Mouse (Mus musculus) T-helper 17 cell (primary cell): ENCODE measurements at regions not wholly inside any gene's neighbourhood (a gene's known extent, or its start where the extent isn't known, plus 50 kb on each side); places are given as distances from the start of the nearest gene placed in this dataset.

Source experiments
- in situ Hi-C, 2 experiments: fragments of 300-600 bp; cut with MboI, MseI; formaldehyde crosslinking; loops; 1 replicate in 1 of 2; 2 replicates in 1 of 2; pipeline ENCODE4 v1.15.1; 2025; ENCODE audit warnings: high pct_unique_total_duplicates in 2 of 2

GRCm38 (mm10) chrX:50132170-50132569, 113.0 kb upstream of the Olfr1323 start:
- in situ Hi-C loops, result loop anchor here (10.0 to 25.0 kb wide), 2 partner anchors 780 to 1403 kb away; no protein-coding TSS in a partner anchor
